Mouse (Mus musculus) left cerebral cortex, adult 2 months (tissue): ENCODE results near the gene Syt5. TPM values are rescaled to one million over a fixed set of nuclear protein-coding genes. Genes with fewer than 3 reads are reported as not detected.

Experiments
- DNase-seq, 2 experiments: peaks; one replicate each; pipeline ENCODE4 v3.0.0; 2021 to 2022; ENCODE audit warnings: low spot score in 2 of 2, mixed read lengths in 1 of 2; ENCODE audit errors: extremely low spot score in 1 of 2
- H3K27ac ChIP-seq: fragments of 200-600 bp; 2 replicates; pipeline ENCODE4 v1.8.1; 2022
- H3K4me3 ChIP-seq: fragments of 200-600 bp; 2 replicates; pipeline ENCODE4 v1.8.1; 2022
- CTCF ChIP-seq: fragments of 200-600 bp; IDR thresholded peaks from 2 replicates; pipeline ENCODE4 v1.8.1; 2022; ENCODE audit warnings: antibody characterized with exemption, mild to moderate bottlenecking, moderate library complexity
- intact Hi-C: fragments of 180-260 bp; cut with DNase I; formaldehyde crosslinking; loops from one replicate; pipeline ENCODE4 v1.15.1; 2025
- total RNA-seq, 2 experiments: library from RNA; stranded (reverse); gene quantifications; 2 replicates each; pipeline ENCODE4 v1.2.3; 2021

The Syt5 gene
- total RNA-seq, 2 experiments from 2014 or later = 270 to 272 TPM

GRCm38 (mm10) chr7:4504646-4505435 lies 42.5 kb downstream of the Syt5 start:
- no peak for TF ChIP-seq CTCF
- no peak overlapping the region for H3K4me3 ChIP-seq
- H3K27ac ChIP-seq = no peak overlapping the region
- intact Hi-C loops = loop anchor here (5.0 to 10.0 kb wide), 2 partner anchors 370 to 557 kb away; partner anchors contain the start of genes Leng8 and U2af2
- DNase-seq = no peak

GRCm38 (mm10) chr7:4503858-4504257 lies 43.5 kb downstream of the Syt5 start:
- no peak overlapping the region for H3K4me3 ChIP-seq
- no peak for DNase-seq
- no peak for TF ChIP-seq CTCF
- intact Hi-C loops = loop anchor here (5.0 to 10.0 kb wide), 2 partner anchors 369 to 558 kb away; partner anchors contain the start of genes Leng8 and U2af2
- H3K27ac ChIP-seq = no peak overlapping the region

GRCm38 (mm10) chr7:4503100-4503499 lies 44.2 kb downstream of the Syt5 start:
- no peak for TF ChIP-seq CTCF
- Histone ChIP-seq H3K4me3 (no peak overlapping the region), H3K27ac (no peak overlapping the region)
- no peak for DNase-seq
- intact Hi-C loops = loop anchor here (5.0 to 10.0 kb wide), 2 partner anchors 368 to 559 kb away; partner anchors contain the start of genes Leng8 and U2af2

GRCm38 (mm10) chr7:4502421-4503090 lies 44.8 kb downstream of the Syt5 start:
- DNase-seq = peak; percentile 33 to 67
- peak overlapping the region; percentile 89; the same call in 1 of the 2 replicates for H3K27ac ChIP-seq

GRCm38 (mm10) chr7:4501558-4502397 lies 45.6 kb downstream of the Syt5 start, which contains the start of gene Ppp1r12c:
TSS of gene Ppp1r12c (minus strand) at chr7:4501680.
- Histone ChIP-seq H3K4me3 (peak within 1 kb of the TSS; percentile 91), H3K27ac (peak within 1 kb of the TSS; percentile 89)
- intact Hi-C loops = loop anchor here (5.0 to 10.0 kb wide), 2 partner anchors 367 to 561 kb away; partner anchors contain the start of genes Leng8 and U2af2
- peak; percentile 96 to 98 for DNase-seq
- TF ChIP-seq CTCF = no peak

More at GRCm38 (mm10) chr7:4502421-4503090, 44.8 kb downstream of the Syt5 start:
- TF ChIP-seq CTCF = no peak
- H3K4me3 ChIP-seq = peak overlapping the region; percentile 91
- intact Hi-C loops = loop anchor here (5.0 to 10.0 kb wide), 2 partner anchors 368 to 560 kb away; partner anchors contain the start of genes Leng8 and U2af2

- Histone ChIP-seq H3K4me3 (peak overlapping the region; percentile 91), H3K27ac (peak overlapping the region; percentile 89)
- peak; percentile 53 to 66 for DNase-seq
- intact Hi-C loops = loop anchor here (5.0 to 10.0 kb wide), 2 partner anchors 366 to 561 kb away; partner anchors contain the start of genes Leng8 and U2af2
- no peak for TF ChIP-seq CTCF
These were observed 46.4 kb downstream of the Syt5 start for GRCm38 (mm10) chr7:4500892-4501471.

- no peak for DNase-seq
- H3K27ac ChIP-seq = no peak overlapping the region
- TF ChIP-seq CTCF = no peak
- no peak overlapping the region for H3K4me3 ChIP-seq
- intact Hi-C loops = loop anchor here (2.0 kb wide), 1 partner anchor 20 kb away; no protein-coding TSS in a partner anchor
These were observed 48.3 kb downstream of the Syt5 start for GRCm38 (mm10) chr7:4499034-4499433.

- H3K27ac ChIP-seq = no peak overlapping the region
- intact Hi-C loops = loop anchor here (2.0 kb wide), 1 partner anchor 19 kb away; no protein-coding TSS in a partner anchor
- no peak for DNase-seq
- no peak for TF ChIP-seq CTCF
- 0 out of 2 replicates have a peak overlapping the region, but pooled peaks have one; percentile 7 for H3K4me3 ChIP-seq
These were observed 49.1 kb downstream of the Syt5 start for GRCm38 (mm10) chr7:4498251-4498650.

GRCm38 (mm10) chr7:4497271-4497903 lies 50.0 kb downstream of the Syt5 start:
- H3K4me3 ChIP-seq = no peak overlapping the region
- H3K27ac ChIP-seq = no peak overlapping the region
- DNase-seq = no peak
- TF ChIP-seq CTCF = no peak
- intact Hi-C loops = no loop called here

- Histone ChIP-seq H3K27ac (no peak overlapping the region), H3K4me3 (no peak overlapping the region)
- intact Hi-C loops = no loop called here
- no peak for DNase-seq
- no peak for TF ChIP-seq CTCF
These were observed 50.9 kb downstream of the Syt5 start for GRCm38 (mm10) chr7:4496468-4496867.
